Mouse (Mus musculus) c-Kit-negative CD71-positive TER-119-positive erythroid progenitor cells, embryonic 14.5 days (primary cell): ENCODE results near the gene Orc1.

Experiments
- DNase-seq: peaks from one replicate; pipeline ENCODE4 v3.0.0-alpha.2; 2013; ENCODE audit warnings: low read depth, low spot score

Gene Orc1

DNA sequence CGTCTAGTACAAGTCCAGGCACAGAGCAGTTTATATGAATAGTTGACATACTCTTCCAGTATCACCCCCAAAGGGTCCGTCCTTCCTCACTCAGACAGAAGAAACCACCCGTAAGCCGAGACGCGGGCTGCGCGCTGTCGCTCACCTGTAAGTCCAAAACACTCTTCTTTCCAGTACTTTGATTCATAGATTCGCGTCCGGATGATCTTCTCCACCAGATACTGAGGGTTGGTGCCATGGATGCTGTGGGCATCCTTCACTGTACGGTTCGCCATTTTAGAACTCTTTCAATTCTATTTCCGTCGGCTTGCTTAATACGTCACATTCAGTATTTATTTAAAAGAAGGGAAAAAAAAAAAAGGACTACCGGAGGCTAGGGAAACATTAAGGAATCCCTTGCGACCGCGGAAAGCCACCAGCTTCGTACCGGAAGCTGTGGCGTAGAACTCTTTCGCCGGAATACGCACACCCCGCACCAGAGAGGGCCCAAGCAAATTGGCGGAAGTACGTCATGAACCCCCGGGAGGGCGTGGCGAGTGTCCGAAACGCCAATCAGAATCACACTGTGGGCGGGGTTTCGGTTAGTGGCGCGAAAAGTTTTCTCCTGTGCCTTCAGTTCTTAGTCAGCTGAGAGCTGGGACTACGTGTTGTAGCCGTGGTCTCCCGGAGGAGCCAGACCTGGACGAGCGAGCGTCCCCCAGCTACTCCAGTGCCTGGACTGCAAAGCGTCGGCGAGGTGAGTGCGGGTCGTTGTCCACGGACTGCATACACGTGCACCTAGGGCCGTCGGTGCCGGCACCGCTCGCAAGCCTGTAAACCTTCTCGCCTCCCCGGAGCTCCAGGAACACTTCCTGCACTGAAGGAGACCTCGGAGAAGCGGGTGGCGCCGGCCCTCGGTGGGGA is at the start of gene Orc1, which contains the start of gene Prpf38a:
Gene Orc1 (plus strand): TSS at position 584 of the 903 bp plus-strand sequence.
Gene Prpf38a (minus strand): TSS at position 497 of the 903 bp plus-strand sequence.
- DNase-seq, result peak; percentile 99

DNA sequence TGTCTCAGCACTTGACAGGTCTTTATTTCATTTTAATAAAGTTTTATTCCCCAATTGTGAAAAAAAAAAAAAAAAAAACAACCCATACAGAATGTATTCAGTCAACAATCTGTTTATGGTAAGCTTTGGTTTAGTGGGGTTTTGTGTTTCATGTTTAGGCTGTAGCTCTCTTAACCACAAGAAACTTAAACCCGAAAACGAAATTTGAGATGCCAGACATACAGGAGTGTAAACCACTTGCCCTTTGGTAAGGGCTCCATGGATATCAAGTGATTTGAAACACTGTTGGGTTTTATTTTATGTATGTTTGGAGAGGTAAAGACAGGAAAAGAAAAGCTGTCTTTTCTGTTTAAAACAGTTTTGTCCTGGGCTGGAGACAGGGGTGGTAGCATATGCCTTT is 39.5 kb upstream of the Orc1 start:
- DNase-seq, result no peak

- DNase-seq, result no peak
These were observed 14.2 kb upstream of the Orc1 start for GRCm38 (mm10) chr4:108565026-108565425.

GRCm38 (mm10) chr4:108572644-108573043 is 6.6 kb upstream of the Orc1 start:
- DNase-seq, result no peak

GRCm38 (mm10) chr4:108579743-108580411 is 654 bp downstream of the Orc1 start:
- no peak for DNase-seq

- no peak for DNase-seq
These were observed 14.2 kb downstream of the Orc1 start for GRCm38 (mm10) chr4:108593376-108593775.

DNA sequence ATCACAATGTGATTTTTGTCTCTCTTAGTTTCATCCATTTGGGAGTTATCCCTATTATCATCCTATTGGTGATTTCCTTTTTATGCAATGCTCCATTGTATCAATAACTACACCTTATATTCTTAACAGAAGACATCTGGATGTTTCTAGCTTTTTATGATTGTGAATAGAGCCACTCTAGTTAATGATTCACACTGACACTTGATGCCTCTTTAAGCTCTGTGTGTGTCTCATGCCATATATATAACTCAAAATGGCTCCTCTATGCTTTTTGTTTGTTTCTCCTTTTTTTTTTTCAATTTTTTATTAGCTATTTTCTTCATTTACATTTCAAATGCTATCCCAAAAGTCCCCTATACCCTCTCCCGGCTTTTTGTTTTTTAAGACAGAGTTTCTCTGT is 16.6 kb downstream of the Orc1 start:
- DNase-seq, result no peak

DNA sequence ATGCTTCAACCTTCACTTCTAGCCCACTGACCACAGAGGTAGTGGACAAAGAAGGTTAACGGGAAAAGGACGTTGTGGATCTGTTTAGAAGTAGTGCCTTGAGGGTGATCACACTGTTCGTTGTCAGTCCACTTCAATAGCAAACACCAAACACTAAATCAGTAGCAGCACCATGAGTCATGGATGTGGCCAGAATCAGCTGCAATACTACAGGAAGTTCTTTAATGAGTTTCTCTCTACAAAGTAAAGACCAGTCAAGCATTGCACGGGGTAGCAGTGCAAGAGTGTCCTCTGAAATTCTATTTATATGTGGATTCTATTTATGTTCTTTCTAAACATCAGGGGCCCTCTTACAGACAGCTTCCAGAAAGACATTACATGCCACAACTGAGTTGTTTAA is 19.1 kb downstream of the Orc1 start:
- DNase-seq, result no peak

GRCm38 (mm10) chr4:108601870-108602269 is 22.6 kb downstream of the Orc1 start:
- no peak for DNase-seq

GRCm38 (mm10) chr4:108608651-108609050 is 29.4 kb downstream of the Orc1 start:
- DNase-seq, result no peak

GRCm38 (mm10) chr4:108610935-108611334 is 31.7 kb downstream of the Orc1 start:
- no peak for DNase-seq

DNA sequence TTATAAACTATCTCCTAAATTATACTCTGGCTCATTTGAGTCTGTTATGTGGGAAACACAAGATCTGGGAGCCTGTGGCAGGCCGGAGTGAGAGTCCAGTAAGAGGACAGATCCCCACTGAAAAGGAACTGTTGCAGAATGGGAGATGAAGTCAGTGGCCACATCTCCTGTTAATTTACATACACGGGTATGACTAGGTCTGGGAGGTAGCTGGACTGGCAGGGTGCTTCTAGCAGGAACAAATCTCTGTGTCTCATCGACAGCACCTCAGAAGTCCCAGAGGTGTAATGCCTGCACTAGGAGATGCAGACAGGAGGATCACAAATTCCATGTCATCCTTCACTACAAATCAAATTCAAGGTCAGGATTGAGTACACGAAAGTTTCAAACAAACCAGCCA is 39.4 kb downstream of the Orc1 start:
- DNase-seq, result no peak

GRCm38 (mm10) chr4:108619165-108619564 is 39.9 kb downstream of the Orc1 start:
- DNase-seq, result no peak

- DNase-seq, result peak; percentile 88
These were observed 40.5 kb downstream of the Orc1 start, which contains the start of gene Cc2d1b for GRCm38 (mm10) chr4:108619587-108620341. Gene Cc2d1b (plus strand): TSS chr4:108619940.

GRCm38 (mm10) chr4:108620536-108620935 is 41.3 kb downstream of the Orc1 start:
- DNase-seq, result no peak

DNA sequence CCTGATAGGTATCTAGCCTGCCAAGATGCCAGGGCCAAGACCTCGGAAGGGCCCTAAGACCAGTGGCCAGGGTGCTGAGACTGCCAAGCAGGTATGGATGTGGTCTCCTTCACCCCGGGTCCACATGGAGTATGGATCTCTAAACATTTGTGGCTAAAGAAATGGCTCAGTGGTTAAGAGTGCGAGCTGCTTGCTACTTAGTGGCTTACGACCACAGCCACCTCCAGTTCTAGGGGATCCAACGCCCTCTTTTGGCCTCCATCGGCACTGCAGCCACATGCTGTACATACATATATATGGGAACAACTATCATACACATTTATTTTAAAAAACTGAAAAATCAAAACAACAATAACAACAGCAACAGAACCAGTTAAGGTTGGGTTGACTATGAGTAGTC is 42.3 kb downstream of the Orc1 start:
- DNase-seq, result no peak

GRCm38 (mm10) chr4:108627066-108627465 is 47.8 kb downstream of the Orc1 start:
- DNase-seq, result no peak

DNA sequence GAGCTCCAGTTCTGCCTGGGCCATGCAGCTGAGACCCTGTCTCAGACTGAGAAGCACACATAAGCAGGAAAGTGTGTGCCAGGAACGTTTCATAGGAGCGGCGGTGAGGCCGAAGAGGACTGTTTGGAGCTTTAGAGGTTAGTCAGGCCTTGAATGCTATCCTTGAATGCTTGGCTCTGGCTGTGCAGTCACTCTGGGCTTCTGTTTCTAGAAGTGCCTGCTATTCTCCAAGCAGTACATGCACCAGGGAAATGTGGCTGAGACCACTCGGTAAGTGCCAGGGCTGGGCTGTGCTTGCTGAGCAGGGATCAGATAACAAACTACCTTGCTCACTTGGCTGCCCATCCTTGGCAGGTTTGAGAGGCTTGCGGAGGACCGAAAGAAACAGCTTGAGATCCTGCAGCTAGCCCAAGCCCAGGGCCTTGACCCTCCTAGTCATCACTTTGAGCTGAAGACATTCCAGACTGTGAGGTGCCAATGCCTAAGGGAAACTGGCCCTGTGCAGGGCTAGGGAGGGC is 50.2 kb downstream of the Orc1 start:
- DNase-seq, result no peak

DNA sequence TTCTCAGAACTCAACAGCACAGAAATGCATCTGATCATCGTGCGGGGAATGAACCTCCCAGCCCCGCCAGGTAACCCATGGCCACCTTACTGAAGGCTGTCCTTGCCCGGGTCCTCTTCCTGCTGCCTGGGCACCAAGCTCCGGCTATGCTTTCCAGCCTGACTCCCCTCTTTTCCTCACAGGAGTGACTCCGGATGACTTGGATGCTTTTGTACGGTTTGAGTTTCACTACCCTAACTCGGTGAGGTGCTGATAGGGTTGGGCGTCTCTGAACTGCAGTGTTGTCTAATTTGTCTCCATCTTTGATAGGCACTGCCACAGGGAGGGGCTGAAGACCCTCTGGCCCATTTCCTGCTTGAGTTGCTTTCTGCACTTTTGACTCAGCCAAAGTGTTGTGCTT is 50.9 kb downstream of the Orc1 start:
- no peak for DNase-seq

DNA sequence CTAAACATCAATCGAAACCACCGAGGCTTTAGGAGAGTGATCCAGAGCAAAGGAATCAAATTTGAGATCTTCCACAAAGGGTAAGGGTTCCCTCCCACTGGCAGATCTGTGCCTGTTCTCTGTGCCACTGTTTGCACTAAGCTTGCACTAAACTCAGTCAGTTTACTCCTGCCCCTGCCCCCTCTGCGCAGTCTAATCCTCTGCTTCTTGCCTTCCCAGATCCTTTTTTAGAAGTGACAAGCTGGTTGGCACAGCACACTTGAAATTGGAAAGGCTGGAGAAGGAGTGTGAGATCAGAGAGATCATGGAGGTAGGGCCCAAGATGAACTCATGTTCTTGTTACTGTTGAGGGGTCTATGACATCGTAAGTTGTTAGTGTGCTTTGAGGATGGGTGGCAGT is 52.4 kb downstream of the Orc1 start:
- no peak for DNase-seq

- no peak for DNase-seq
These were observed 54.5 kb downstream of the Orc1 start for GRCm38 (mm10) chr4:108633703-108634102.

DNA sequence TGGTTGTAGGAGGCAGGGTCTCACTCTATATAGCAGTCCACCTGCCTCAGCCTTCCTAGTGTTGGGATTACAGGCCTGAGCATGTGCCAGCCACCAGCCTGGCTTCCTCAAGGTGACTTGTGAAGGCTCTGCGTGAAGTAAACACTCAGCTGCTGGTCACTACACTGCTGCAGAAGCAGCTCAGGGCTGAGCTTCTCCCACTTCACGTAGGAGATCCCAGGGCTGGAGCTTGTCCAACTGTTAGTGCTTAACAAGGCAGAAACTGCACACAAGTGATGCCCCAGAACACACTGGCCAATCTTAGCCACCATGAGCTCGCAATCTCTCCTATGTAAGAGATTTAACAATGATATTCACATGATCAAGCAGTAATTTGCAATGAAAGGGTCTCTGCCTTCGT is 55.5 kb downstream of the Orc1 start:
- no peak for DNase-seq
